Mouse (Mus musculus) ES-E14 (cell line): Measurements from ENCODE around the gene Plscr2. TPM values are rescaled to one million over a fixed set of nuclear protein-coding genes. Genes with fewer than 3 reads are reported as not detected.

Source experiments
- DNase-seq: peaks from one replicate; pipeline ENCODE4 v3.0.0-alpha.2; 2013; ENCODE audit warnings: low read depth, low spot score
- H3K27ac ChIP-seq: 2 replicates; pipeline ENCODE4 v1.5.1; 2012; ENCODE audit warnings: low read depth, mild to moderate bottlenecking, low read length, moderate library complexity, mixed read lengths; ENCODE audit not compliant: poor library complexity, insufficient read depth, severe bottlenecking
- H3K36me3 ChIP-seq: 2 replicates; pipeline ENCODE4 v1.6.1; 2012; ENCODE audit warnings: mild to moderate bottlenecking, low read length, moderate library complexity, mixed read lengths; ENCODE audit not compliant: control insufficient read depth, poor library complexity, insufficient read depth, severe bottlenecking
- H3K4me1 ChIP-seq, 2 experiments: fragments of 150-350 bp in 1 of 2; sonication (generic) in 1 of 2; 2 replicates each; pipeline ENCODE4 v1.6.1; 2012; ENCODE audit warnings: low read length in 2 of 2, mild to moderate bottlenecking in 1 of 2, mixed read lengths in 1 of 2; ENCODE audit not compliant: control insufficient read depth in 2 of 2, insufficient read depth in 2 of 2, poor library complexity in 1 of 2
- H3K4me3 ChIP-seq, 2 experiments: fragments of 150-350 bp in 1 of 2; sonication (generic) in 1 of 2; 2 replicates each; pipeline ENCODE4 v1.5.1; 2012; ENCODE audit warnings: low read length in 2 of 2, low read depth in 1 of 2, mild to moderate bottlenecking in 1 of 2, mixed read lengths in 1 of 2; ENCODE audit not compliant: insufficient read depth in 1 of 2, poor library complexity in 1 of 2, severe bottlenecking in 1 of 2
- H3K9ac ChIP-seq: 2 replicates; pipeline ENCODE4 v1.6.1; 2012; ENCODE audit warnings: low read depth, mild to moderate bottlenecking, low read length, mixed read lengths; ENCODE audit not compliant: poor library complexity, insufficient read depth, severe bottlenecking
- H3K9me3 ChIP-seq: fragments of 150-350 bp; sonication (generic); 2 replicates; pipeline ENCODE4 v1.6.1; 2012; ENCODE audit warnings: low read depth, mild to moderate bottlenecking, low read length; ENCODE audit not compliant: control insufficient read depth, insufficient read depth
- CHD2 ChIP-seq: IDR thresholded peaks from 2 replicates; pipeline ENCODE4 v1.6.1; 2014; ENCODE audit warnings: mild to moderate bottlenecking, low read depth, low read length, inconsistent platforms
- HCFC1 ChIP-seq: IDR thresholded peaks from 2 replicates; pipeline ENCODE4 v1.6.1; 2012; ENCODE audit warnings: low read length, inconsistent platforms, borderline replicate concordance; ENCODE audit not compliant: insufficient read depth
- MAFK ChIP-seq: IDR thresholded peaks from 2 replicates; pipeline ENCODE4 v1.6.1; 2014; ENCODE audit warnings: mild to moderate bottlenecking, low read depth, low read length, inconsistent platforms; ENCODE audit not compliant: insufficient read depth
- ZC3H11A ChIP-seq: IDR thresholded peaks from 2 replicates; pipeline ENCODE4 v1.6.1; 2012; ENCODE audit warnings: low read depth, mild to moderate bottlenecking, inconsistent platforms, low read length, borderline replicate concordance
- ZNF384 ChIP-seq: IDR thresholded peaks from 2 replicates; pipeline ENCODE4 v1.6.1; 2012; ENCODE audit warnings: low read depth, low read length, inconsistent platforms
- in situ Hi-C, 2 experiments: fragments of 600-800 bp; cut with MboI; formaldehyde crosslinking; loops; one replicate each; pipeline ENCODE4 v1.15.1; 2025; ENCODE audit warnings: low sequenced_read_pairs in 2 of 2, inconsistent platforms in 1 of 2; ENCODE audit not compliant: unreplicated experiment in 2 of 2
- total RNA-seq: library from RNA; depleted of rRNA; stranded (reverse); fragments of 300-350 nt; gene quantifications from 2 replicates; pipeline ENCODE4 v1.2.3, GENCODE M21; 2012

Gene Plscr2
- total RNA-seq, 1 experiment: 1.7 TPM

DNA sequence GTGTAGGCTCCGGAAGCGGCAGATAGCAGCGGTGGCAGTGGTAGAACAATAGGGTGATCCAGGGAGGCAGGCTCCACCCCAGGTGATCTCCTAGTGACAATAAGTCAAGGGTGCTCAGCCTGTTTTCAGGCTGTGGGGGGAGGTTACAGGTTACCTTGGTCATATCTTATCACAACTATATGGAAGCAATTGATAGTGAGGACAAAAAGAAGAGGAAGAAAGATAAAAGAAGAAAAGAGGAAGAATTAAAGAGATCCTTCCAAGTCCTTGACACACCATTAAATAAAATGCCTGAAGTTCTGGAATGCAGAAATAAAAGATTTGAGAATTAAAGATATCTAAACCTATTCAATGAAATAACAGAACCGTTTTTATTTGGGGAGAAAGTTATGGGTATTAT lies 51.4 kb downstream of the Plscr2 start:
- no peaks in the 10 kb centered on the region for H3K9me3 ChIP-seq

DNA sequence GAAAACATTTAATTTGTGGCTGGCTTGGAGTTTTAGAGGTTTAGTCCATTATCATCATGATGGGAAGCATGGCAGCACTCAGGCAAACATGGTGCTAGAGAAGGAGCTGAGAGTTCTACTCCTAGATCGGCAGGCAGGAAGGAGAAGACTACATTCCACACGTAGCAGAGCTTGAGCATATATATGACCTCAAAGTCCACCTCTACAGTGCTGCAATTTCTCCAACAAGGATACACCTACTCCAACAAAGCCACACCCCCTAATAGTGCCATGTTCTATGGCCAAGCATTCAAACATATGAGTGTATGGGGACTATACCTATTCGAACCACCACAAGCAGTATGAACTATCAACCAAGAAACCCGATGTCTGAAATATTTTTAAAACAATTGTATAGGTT lies 56.0 kb downstream of the Plscr2 start:
- Histone ChIP-seq H3K27ac (no peak overlapping the region), H3K9ac (no peak overlapping the region), H3K4me1 (no peaks in the 10 kb centered on the region), H3K36me3 (no peaks in the 10 kb centered on the region), H3K9me3 (no peaks in the 10 kb centered on the region), H3K4me3 (no peak overlapping the region)
- TF ChIP-seq ZNF384 (no peak), CHD2 (no peak), ZC3H11A (no peak), MAFK (no peak), HCFC1 (no peak)
- no peak for DNase-seq
- in situ Hi-C loops: no loop called here

More for the DNA sequence above, 51.4 kb downstream of the Plscr2 start:
- TF ChIP-seq ZC3H11A: no peak
- TF ChIP-seq HCFC1: no peak
- no peak for TF ChIP-seq CHD2
- no peak for TF ChIP-seq MAFK
- no peak for TF ChIP-seq ZNF384
- H3K4me1 ChIP-seq: no peaks in the 10 kb centered on the region
- in situ Hi-C loops: no loop called here
- no peak overlapping the region for H3K27ac ChIP-seq
- no peak overlapping the region for H3K4me3 ChIP-seq
- H3K36me3 ChIP-seq: no peaks in the 10 kb centered on the region
- DNase-seq: no peak
- no peak overlapping the region for H3K9ac ChIP-seq

DNA sequence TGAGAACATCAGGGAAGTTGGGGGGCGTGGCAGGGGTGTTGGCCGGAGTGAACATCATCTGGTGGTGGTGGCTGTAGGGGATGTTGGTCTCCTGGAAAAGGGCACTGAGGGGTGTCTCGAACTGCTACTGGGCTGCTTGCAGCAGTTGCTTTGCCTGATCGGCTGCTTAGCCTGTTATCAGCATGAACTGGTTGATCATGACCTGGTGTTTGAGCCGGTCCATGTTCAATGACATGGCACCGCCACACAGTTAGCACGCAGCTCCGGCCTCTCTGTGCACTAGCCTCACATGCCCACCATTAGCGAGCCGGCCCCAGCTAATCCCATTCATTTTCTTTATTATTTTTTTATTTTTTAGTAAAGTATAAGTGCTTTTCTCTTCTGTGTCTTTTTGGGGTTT lies 59.4 kb downstream of the Plscr2 start:
- Histone ChIP-seq H3K36me3 (no peaks in the 10 kb centered on the region), H3K9ac (no peak overlapping the region), H3K4me3 (no peak overlapping the region), H3K4me1 (no peaks in the 10 kb centered on the region), H3K9me3 (no peaks in the 10 kb centered on the region), H3K27ac (no peak overlapping the region)
- in situ Hi-C loops: no loop called here
- no peak for TF ChIP-seq HCFC1
- TF ChIP-seq ZNF384: no peak
- no peak for TF ChIP-seq CHD2
- TF ChIP-seq ZC3H11A: no peak
- TF ChIP-seq MAFK: no peak
- no peak for DNase-seq

GRCm38 (mm10) chr9:92335277-92335818 lies 59.9 kb downstream of the Plscr2 start:
- H3K4me3 ChIP-seq: no peak overlapping the region
- H3K27ac ChIP-seq: no peak overlapping the region
- H3K4me1 ChIP-seq: no peaks in the 10 kb centered on the region
- no peaks in the 10 kb centered on the region for H3K9me3 ChIP-seq
- in situ Hi-C loops: no loop called here
- no peaks in the 10 kb centered on the region for H3K36me3 ChIP-seq
- TF ChIP-seq HCFC1: no peak
- TF ChIP-seq MAFK: no peak
- TF ChIP-seq CHD2: no peak
- no peak for TF ChIP-seq ZNF384
- no peak for TF ChIP-seq ZC3H11A
- H3K9ac ChIP-seq: no peak overlapping the region
- no peak for DNase-seq

DNA sequence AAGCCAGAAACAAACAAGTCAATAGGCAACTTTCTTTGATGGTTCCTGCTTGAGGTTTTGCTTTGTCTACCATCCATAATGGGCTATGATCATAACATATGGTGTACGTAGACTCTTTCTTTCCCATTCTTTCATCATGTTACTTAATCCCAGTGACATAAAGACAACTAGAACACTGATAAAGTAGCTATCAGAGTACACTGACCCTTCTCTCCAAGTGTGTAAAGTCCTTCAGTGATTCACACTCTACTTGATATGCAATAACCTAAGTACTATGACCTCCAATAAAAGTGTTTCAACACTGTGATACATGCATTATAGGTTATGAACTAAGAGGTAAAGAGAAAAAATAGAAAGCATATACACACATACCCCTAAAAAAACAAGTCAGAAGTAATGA lies 61.7 kb downstream of the Plscr2 start:
- Histone ChIP-seq H3K9me3 (no peaks in the 10 kb centered on the region), H3K4me3 (no peak overlapping the region), H3K36me3 (no peaks in the 10 kb centered on the region), H3K9ac (no peak overlapping the region), H3K27ac (no peak overlapping the region), H3K4me1 (no peaks in the 10 kb centered on the region)
- in situ Hi-C loops: no loop called here
- DNase-seq: no peak
- TF ChIP-seq ZC3H11A: no peak
- no peak for TF ChIP-seq ZNF384
- no peak for TF ChIP-seq CHD2
- TF ChIP-seq MAFK: no peak
- no peak for TF ChIP-seq HCFC1
